Mouse (Mus musculus) ES-E14 (cell line): ENCODE results near the gene Nf2.

Source experiments
- HCFC1 ChIP-seq: IDR thresholded peaks from 2 replicates; pipeline ENCODE4 v1.6.1; 2012; ENCODE audit warnings: low read length, inconsistent platforms, borderline replicate concordance; ENCODE audit not compliant: insufficient read depth
- ZC3H11A ChIP-seq: IDR thresholded peaks from 2 replicates; pipeline ENCODE4 v1.6.1; 2012; ENCODE audit warnings: low read depth, mild to moderate bottlenecking, inconsistent platforms, low read length, borderline replicate concordance
- ZNF384 ChIP-seq: IDR thresholded peaks from 2 replicates; pipeline ENCODE4 v1.6.1; 2012; ENCODE audit warnings: low read depth, low read length, inconsistent platforms

DNA sequence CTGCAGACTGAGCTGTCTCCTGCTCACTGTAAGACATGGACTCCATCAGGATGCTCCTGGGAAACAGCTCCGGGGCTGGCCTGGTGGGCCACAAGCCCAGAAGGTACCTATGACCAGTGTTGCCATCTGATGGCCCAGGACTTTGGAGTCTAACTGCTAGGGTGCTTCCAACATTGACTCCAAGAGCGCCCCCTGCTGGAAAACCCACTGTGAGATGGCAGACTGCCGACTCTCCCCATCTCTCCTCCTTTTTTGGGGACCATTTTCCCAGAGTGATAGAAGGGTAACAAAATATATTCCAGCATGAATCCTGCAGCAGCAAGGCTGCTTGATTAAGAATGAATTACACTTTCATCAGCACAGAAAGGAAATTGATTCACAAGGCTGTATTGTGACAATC lies 76.4 kb downstream of the Nf2 start:
- TF ChIP-seq ZNF384 (no peak), ZC3H11A (no peak), HCFC1 (no peak)
